Mouse (Mus musculus) G1E (cell line): ENCODE data around the gene Kctd20. TPM values are rescaled to one million over a fixed set of nuclear protein-coding genes. Genes with fewer than 3 reads are reported as not detected.
A peak's percentile ranks its signal among the peaks of the same experiment; 100 is the strongest.

Source experiments
- ATAC-seq: 2 replicates; pipeline ENCODE4 v1.8.0; 2016; ENCODE audit warnings: mild to moderate bottlenecking; ENCODE audit not compliant: insufficient number of reproducible peaks, poor library complexity, low FRiP score, severe bottlenecking; ENCODE audit errors: extremely low read depth
- DNase-seq: peaks from one replicate; pipeline ENCODE4 v3.0.0; 2012; ENCODE audit warnings: low spot score
- H3K27me3 ChIP-seq: 2 replicates; pipeline ENCODE4 v1.6.1; 2012; ENCODE audit warnings: mild to moderate bottlenecking, low read length, inconsistent platforms; ENCODE audit not compliant: insufficient read depth
- H3K36me3 ChIP-seq: replicated peaks from 2 replicates; pipeline ENCODE3; 2012; ENCODE audit warnings: mild to moderate bottlenecking, inconsistent platforms
- H3K4me1 ChIP-seq: 2 replicates; pipeline ENCODE4 v1.6.1; 2012; ENCODE audit warnings: low read depth, low read length, inconsistent platforms, mixed read lengths; ENCODE audit not compliant: insufficient read depth
- H3K4me3 ChIP-seq: 2 replicates; pipeline ENCODE4 v1.5.1; 2012; ENCODE audit warnings: low read depth, mild to moderate bottlenecking, inconsistent platforms, low read length, moderate library complexity, mixed read lengths
- H3K9me3 ChIP-seq: replicated peaks from 2 replicates; pipeline ENCODE4 v1.6.1; 2012; ENCODE audit warnings: inconsistent platforms
- CTCF ChIP-seq: IDR thresholded peaks from 2 replicates; pipeline ENCODE4 v1.5.1; 2012; ENCODE audit warnings: low read depth, low read length, inconsistent platforms, mixed read lengths
- GATA1 ChIP-seq: IDR thresholded peaks from 2 replicates; pipeline ENCODE4 v1.6.1; 2012; ENCODE audit warnings: borderline replicate concordance, low read length, inconsistent platforms, mixed read lengths
- GATA2 ChIP-seq: IDR thresholded peaks from 2 replicates; pipeline ENCODE4 v1.6.1; 2012; ENCODE audit warnings: low read depth, low read length, inconsistent platforms, borderline replicate concordance
- POLR2AphosphoS5 ChIP-seq: IDR thresholded peaks from 2 replicates; pipeline ENCODE4 v1.6.1; 2012; ENCODE audit warnings: low read depth, low read length, inconsistent platforms; ENCODE audit not compliant: insufficient replicate concordance
- TAL1 ChIP-seq: conservative IDR thresholded peaks from 2 replicates; pipeline ENCODE4 v1.6.1; 2012; ENCODE audit warnings: low read depth, low read length, inconsistent platforms, mixed read lengths
- polyA plus RNA-seq: library from polyadenylated mRNA; stranded (reverse); fragments of >175 nt; gene quantifications from 2 replicates; pipeline ENCODE4 v1.2.3, GENCODE M21; 2012
- total RNA-seq, 2 experiments: library from RNA; stranded (forward) in 1 of 2; stranded (reverse) in 1 of 2; fragments of 200-1000 nt in 1 of 2; fragments of >200 nt in 1 of 2; fragmentation: Nextera tagmentation in 1 of 2; gene quantifications; 2 replicates each; pipeline ENCODE4 v1.2.3; 2014 to 2017

The Kctd20 gene
- total and polyA plus RNA-seq, 3 experiments, result 51.0 to 91.6 (median 66.3) TPM

- peaks cover 28% of the 10 kb centered on the region for H3K4me1 ChIP-seq
- no peaks in the 10 kb centered on the region for H3K9me3 ChIP-seq
- TF ChIP-seq CTCF, result no peak
- no peak for TF ChIP-seq POLR2AphosphoS5
- TF ChIP-seq GATA1, result no peak
- TF ChIP-seq TAL1, result no peak
- no peak for TF ChIP-seq GATA2
- no peak overlapping the region for H3K4me3 ChIP-seq
- DNase-seq (no peak), ATAC-seq (no peak)
- no peaks in the 10 kb centered on the region for H3K27me3 ChIP-seq
- H3K36me3 ChIP-seq, result peaks cover 65% of the 10 kb centered on the region
Observed at GRCm38 (mm10) chr17:29000465-29000864, 48.7 kb downstream of the Kctd20 start.

GRCm38 (mm10) chr17:29003740-29004139 lies 52.0 kb downstream of the Kctd20 start:
- TF ChIP-seq GATA2, result no peak
- no peak for TF ChIP-seq POLR2AphosphoS5
- TF ChIP-seq CTCF, result no peak
- TF ChIP-seq TAL1, result no peak
- H3K4me1 ChIP-seq, result peaks cover 51% of the 10 kb centered on the region

GRCm38 (mm10) chr17:29005002-29005401 lies 53.3 kb downstream of the Kctd20 start:
- no peak overlapping the region; the same call in 1 of the 2 replicates for H3K4me3 ChIP-seq
- TF ChIP-seq GATA2 (no peak), POLR2AphosphoS5 (no peak), GATA1 (no peak), CTCF (no peak), TAL1 (no peak)
- H3K4me1 ChIP-seq, result peaks cover 54% of the 10 kb centered on the region
- no peak for ATAC-seq
- H3K27me3 ChIP-seq, result no peaks in the 10 kb centered on the region
- H3K36me3 ChIP-seq, result peaks cover 34% of the 10 kb centered on the region
- H3K9me3 ChIP-seq, result no peaks in the 10 kb centered on the region
- no peak for DNase-seq

More at GRCm38 (mm10) chr17:29003740-29004139, 52.0 kb downstream of the Kctd20 start:
- DNase-seq (no peak), ATAC-seq (no peak)
- Histone ChIP-seq H3K36me3 (peaks cover 46% of the 10 kb centered on the region), H3K9me3 (no peaks in the 10 kb centered on the region), H3K4me3 (no peak overlapping the region; the same call in 1 of the 2 replicates), H3K27me3 (no peaks in the 10 kb centered on the region)

GRCm38 (mm10) chr17:29006812-29007211 lies 55.1 kb downstream of the Kctd20 start:
- Histone ChIP-seq H3K36me3 (peaks cover 20% of the 10 kb centered on the region), H3K4me1 (peaks cover 47% of the 10 kb centered on the region), H3K9me3 (no peaks in the 10 kb centered on the region), H3K4me3 (peak overlapping the region; percentile 94), H3K27me3 (no peaks in the 10 kb centered on the region)
- no peak for ATAC-seq
- peak; percentile 20 for DNase-seq
- no peak for TF ChIP-seq GATA2
- no peak for TF ChIP-seq TAL1
- TF ChIP-seq GATA1, result no peak
- no peak for TF ChIP-seq POLR2AphosphoS5
- TF ChIP-seq CTCF, result no peak

- Histone ChIP-seq H3K27me3 (no peaks in the 10 kb centered on the region), H3K9me3 (no peaks in the 10 kb centered on the region), H3K4me1 (peaks cover 47% of the 10 kb centered on the region), H3K36me3 (peaks cover 20% of the 10 kb centered on the region), H3K4me3 (peak overlapping the region; percentile 94)
- TF ChIP-seq GATA2 (no peak), POLR2AphosphoS5 (no peak), TAL1 (no peak), GATA1 (no peak), CTCF (no peak)
- DNase-seq (peak; percentile 29), ATAC-seq (no peak)
Observed at GRCm38 (mm10) chr17:29007243-29007640, 55.5 kb downstream of the Kctd20 start.

GRCm38 (mm10) chr17:29007641-29008325 lies 56.0 kb downstream of the Kctd20 start, which contains the start of gene Stk38:
Gene Stk38, minus strand, starts transcription at chr17:29007995.
- ATAC-seq (peak; percentile 67), DNase-seq (peak; percentile 92)

More at GRCm38 (mm10) chr17:29007641-29008325, 56.0 kb downstream of the Kctd20 start, which contains the start of gene Stk38:
- Histone ChIP-seq H3K27me3 (no peaks in the 10 kb centered on the region), H3K4me1 (peaks cover 44% of the 10 kb centered on the region), H3K9me3 (no peaks in the 10 kb centered on the region), H3K36me3 (peaks cover 20% of the 10 kb centered on the region), H3K4me3 (peak within 1 kb of the TSS; percentile 94)
- TF ChIP-seq TAL1 (no peak), CTCF (no peak), POLR2AphosphoS5 (no peak), GATA1 (no peak), GATA2 (no peak)
